Mouse (Mus musculus): ENCODE results near the gene Dynlt1c. TPM values are rescaled to one million over a fixed set of nuclear protein-coding genes. Genes with fewer than 3 reads are reported as not detected.

Dynlt1c gene
- polyA plus RNA-seq, 1 experiment from 2014 or later = 35.0 TPM

Other genes starting within 250 kb of the Dynlt1c start
- gene Dynlt1b, start 171.6 kb upstream of the Dynlt1c start, polyA plus RNA-seq (2015; fragmentation: Nextera tagmentation; extraction: Ambion mirVana) = 351 and 375 TPM in 2 replicates
- 163 and 172 TPM in 2 replicates for gene Dynlt1f, start 54.2 kb downstream of the Dynlt1c start, polyA plus RNA-seq (2015; fragmentation: Nextera tagmentation; extraction: Ambion mirVana)
- gene Sytl3, start 57.4 kb downstream of the Dynlt1c start, polyA plus RNA-seq (2015; fragmentation: Nextera tagmentation; extraction: Ambion mirVana) = 0.42 and 0.48 TPM in 2 replicates
- gene Ezr, start 181.1 kb downstream of the Dynlt1c start, polyA plus RNA-seq (2015; fragmentation: Nextera tagmentation; extraction: Ambion mirVana) = 114 and 115 TPM in 2 replicates